Mouse (Mus musculus) c-Kit-positive CD71-negative TER-119-negative erythroid progenitor cells, embryonic 14.5 days (primary cell): ENCODE results near the gene Lilr4b.
"Not testable (repeated sequence)": the region's sequence is repeated elsewhere in the genome, so short reads cannot be mapped to it uniquely, and the experiment has no call there.

Experiments used
- DNase-seq: peaks from one replicate; pipeline ENCODE4 v3.0.0-alpha.2; 2013; ENCODE audit warnings: low read depth

Gene Lilr4b

DNA sequence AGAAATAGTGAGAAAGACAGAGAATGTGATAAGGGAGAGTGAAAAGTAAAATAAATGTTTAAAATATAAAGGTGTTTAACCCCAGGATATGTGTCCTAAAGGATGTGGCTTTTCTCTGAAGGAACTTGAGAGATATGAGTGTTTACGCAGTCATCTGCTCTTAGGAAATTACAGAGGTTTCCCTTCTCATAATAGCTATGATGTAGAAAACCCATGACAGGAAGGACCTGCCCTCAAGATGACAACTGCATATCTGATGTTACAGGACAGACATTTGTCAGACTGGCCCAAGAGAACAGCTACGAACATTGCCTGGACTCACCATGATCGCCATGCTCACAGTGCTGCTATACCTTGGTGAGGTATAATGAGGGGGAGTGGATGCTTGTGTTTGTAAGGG is at the start of gene Lilr4b, which contains the start of gene Gm49339:
Lilr4b (plus strand) TSS at position 236 of the 400 bp plus-strand sequence.
Gm49339 (plus strand) TSS at position 216 of the 400 bp plus-strand sequence.
- DNase-seq, result not testable (repeated sequence)

DNA sequence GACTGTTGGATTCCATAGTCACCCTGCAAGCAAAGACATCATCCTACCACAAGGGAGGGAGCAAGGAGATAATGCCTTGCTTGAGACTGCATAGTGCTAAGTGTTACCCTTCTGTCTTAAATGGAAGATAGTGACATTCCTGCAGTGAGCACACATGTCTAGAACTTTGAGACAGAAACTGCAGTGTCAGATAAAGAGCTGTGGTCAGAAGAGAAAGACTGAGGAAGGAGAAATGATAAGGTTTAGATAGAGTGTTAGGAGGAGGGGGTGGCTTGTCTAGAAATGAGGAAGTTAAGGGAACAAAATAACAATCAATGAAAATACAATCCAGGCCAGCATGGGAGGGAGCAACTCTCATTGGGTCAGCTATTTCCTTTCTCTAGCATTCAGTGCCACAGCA is 47.5 kb upstream of the Lilr4b start:
- DNase-seq, result no peak

DNA sequence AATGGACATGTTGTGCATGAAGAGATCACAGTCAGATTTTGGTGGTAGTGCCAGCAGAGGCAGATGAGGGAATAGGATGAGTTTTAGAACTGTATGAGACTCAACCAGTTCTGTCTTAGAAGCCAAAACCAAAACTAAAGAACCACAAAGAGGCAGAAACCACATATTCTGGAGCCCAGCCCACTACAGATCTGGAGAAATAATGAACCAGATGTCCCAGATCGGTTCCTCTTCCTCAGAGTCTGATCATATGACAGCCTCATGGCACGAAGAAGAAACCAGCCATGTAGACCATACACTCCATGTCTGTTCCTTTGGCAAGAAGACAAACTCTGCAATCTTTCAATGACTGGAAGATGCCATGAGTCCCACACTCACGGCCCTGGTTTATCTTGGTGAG is 44.7 kb upstream of the Lilr4b start:
- DNase-seq, result no peak

DNA sequence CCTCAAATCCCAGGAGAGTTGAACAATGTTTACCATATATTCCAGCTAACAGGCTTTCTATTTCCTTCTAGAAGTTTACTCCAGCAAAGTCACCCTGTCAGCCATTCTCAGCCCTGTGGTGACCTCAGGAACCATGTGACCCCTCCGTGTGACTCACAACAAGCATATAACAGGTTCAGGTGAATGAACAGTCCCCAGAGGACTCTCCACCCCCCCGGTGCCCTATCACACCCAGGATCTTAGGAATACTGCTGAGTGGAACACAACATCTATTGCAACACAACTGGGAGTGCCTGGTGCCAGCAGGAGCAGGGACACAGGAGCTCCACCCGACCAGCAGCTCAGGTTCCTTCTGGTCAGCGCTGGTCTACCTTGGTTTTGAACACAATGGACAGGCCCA is 28.8 kb upstream of the Lilr4b start:
- DNase-seq, result no peak

DNA sequence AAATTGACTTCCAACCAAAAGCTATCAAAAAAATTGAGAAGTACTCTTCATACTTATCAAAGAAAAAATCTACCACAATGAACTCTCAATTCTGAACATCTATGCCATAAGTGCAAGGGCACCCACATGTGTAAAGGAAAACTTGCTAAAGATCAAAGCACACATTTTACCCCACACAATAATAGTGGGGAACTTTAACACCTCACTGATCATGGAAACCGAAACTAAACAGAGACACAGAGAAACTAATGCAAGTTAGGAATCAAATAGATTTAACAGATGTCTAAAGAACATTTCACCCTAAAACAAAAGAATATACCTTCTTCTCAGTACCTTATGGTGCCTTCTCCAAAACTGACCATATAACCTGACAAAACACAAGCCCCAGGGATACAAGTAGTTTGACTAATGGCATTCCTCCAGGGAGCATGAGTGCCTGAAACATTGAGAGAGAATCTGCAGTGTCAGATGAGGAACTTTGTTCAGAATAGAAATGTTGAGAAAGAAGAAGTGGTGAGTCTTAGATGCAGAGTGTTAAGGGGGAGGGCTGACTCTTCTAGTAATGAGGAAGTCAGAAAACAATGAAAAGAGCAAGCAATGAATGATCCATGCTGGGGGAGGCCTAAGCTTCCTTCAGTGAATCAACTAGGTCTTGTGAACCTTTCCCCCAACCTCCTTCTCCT is 26.7 kb upstream of the Lilr4b start:
- no peak for DNase-seq

DNA sequence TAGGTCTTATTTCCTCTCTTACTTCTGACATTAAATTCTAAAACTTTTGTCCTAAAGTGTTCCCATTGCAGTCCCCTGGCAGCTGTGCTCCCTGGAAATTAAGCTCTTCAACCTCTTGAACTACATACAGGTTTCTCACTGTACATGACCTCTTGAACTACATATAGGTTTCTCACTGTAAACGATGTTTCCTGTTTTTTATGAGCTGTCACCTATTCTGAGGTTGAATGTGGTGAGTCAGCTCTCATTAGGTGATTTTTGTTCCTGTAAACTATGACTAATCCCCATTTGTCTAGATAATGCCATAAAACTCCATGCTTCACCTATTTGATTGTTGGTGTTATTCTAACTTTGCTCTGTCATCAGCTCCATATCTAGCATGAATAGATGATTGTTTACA is 26.1 kb upstream of the Lilr4b start:
- no peak for DNase-seq

DNA sequence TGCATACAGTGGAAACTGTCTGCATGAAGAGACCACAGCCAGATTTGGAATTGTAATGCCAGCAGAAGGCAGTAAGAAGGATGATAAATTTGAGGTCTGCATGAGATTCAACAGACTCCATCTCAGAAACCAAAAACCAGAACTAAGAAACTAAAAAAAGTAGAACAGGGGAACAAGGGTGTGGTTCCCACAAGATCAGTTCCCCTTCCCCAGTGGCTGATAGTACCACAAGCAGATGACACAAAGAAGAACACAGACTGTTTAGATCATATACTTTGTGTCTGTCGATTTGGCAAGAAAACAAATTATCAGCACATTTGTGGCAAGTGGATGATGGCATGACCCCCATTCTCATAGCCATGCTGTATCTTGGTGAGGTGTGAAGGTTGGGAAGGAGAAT is 24.7 kb upstream of the Lilr4b start:
- DNase-seq, result no peak

DNA sequence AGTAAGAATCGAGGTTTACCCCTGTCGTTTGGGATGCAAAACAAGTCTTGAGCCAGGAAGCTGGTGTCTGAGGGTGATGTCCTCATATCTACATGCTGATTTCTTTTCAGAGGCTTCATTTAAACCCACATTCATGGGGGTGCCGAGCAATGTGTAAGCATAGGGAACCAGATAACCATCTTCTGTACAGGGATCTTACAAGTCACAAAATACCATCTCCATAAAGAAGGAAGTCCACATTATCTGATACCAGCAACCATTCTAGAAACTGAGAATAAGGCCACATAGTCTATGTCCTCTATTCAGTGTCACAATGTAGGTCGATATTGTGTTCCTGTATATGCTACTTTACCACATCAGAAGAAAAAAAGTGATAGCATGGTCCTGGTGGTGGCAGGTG is 24.1 kb upstream of the Lilr4b start:
- no peak for DNase-seq

DNA sequence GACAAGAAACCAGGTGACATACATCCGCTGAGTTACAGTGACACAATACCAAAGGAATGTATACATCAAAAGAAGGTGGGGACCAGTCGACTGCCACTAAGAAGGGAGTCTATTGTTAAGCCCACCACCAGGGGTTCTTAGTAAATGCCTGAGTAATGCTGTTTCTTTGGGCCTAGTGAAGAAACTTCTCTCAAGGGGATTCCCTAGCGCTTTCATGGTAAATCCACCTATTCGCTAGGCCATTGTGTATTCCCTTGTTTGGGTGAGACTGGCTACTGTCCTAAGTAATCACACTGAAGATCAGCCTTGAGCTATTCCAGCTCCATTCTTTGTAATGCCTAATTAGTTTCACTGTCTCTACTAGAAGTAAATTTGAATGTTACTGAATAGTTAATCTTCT is 16.6 kb upstream of the Lilr4b start:
- DNase-seq, result not testable (repeated sequence)

DNA sequence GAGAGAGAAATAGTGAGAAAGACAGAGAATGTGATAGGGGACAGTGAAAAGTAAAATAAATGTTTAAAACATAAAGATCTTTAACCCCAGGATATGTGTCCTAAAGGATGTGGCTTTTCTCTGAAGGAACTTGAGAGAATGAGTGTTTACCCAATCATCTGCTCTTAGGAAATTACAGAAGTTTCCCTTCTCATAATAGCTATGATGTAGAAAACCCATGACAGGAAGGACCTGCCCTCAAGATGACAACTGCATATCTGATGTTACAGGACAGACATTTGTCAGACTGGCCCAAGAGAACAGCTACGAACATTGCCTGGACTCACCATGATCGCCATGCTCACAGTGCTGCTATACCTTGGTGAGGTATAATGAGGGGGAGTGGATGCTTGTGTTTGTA is 10.3 kb downstream of the Lilr4b start, which contains the start of gene Lilrb4a:
Lilrb4a (plus strand) TSS at position 266 of the 400 bp plus-strand sequence.
- DNase-seq, result not testable (repeated sequence)

DNA sequence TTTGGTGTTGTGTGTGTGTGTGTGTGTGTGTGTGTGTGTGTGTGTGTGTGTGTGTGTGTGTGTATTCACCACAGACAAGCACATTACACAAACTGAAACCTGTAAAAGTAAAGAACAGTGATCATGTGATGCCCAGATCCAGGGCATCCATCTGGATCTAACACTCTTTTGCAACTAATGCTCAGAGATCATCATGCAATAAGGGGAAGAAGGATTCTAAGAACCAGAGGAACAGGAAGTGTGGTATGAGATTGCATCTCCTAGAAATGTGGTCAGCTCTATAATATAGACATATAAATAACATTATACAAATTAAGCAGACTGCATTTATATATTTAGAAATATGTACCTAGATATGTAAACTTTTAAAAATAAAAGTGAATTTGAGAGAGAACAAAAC is 39.6 kb downstream of the Lilr4b start:
- DNase-seq, result no peak

DNA sequence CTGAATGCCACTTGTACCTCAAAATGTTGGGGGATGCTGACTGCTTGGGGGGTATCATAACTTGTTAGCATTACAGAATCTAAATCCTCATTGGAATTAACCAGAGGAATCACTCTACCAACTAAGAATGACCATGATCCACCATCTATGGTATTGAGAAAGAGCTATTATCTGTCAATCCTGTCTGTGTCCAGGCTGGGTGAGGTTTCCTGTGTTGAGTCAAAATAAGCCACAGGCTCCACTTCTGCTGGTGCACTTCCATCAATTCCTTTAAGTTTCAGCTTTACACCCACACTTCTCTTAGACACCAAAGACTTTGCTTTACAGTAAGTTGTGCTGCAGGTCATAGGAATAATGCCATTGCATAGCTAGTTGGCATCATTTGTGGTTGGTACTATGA is 41.0 kb downstream of the Lilr4b start:
- no peak for DNase-seq

DNA sequence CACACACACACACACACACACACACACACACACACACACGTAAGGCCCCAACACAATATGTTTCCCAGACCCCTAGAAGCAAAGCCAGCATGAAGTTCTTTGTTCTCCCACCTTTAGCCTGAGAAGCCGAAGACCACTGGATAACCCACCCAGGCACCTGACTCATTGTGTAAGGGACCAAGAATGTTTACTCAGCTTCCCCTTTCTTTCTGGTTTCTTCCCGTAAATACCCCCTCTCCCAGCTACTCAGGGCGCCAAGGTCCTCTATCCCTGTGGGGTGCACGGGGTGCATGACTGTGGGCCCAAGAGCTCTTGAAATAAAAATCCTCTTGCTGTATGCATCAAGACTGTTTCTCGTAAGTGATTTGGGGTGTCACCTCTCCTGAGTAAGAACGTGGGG is 45.7 kb downstream of the Lilr4b start:
- no peak for DNase-seq

DNA sequence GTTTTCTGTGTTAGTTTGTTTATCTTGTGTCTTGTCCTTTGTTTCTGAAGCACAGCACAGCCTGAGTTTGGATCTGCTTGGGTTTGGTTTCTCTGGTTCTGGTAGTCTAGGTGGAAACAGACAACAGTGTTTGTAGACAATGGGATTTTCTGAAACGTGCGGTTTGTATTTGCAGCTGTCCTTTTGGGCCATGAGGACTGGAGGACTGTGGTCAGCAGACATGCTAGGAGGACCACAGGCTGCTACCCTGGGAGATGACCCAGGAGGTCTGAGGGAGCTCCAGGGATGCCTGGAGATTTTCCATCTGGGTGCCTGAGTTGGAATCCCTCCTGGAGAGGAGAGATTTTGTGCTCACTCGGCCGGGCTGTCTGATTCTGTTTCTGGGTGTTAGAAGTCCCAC is 46.2 kb downstream of the Lilr4b start:
- DNase-seq, result no peak

DNA sequence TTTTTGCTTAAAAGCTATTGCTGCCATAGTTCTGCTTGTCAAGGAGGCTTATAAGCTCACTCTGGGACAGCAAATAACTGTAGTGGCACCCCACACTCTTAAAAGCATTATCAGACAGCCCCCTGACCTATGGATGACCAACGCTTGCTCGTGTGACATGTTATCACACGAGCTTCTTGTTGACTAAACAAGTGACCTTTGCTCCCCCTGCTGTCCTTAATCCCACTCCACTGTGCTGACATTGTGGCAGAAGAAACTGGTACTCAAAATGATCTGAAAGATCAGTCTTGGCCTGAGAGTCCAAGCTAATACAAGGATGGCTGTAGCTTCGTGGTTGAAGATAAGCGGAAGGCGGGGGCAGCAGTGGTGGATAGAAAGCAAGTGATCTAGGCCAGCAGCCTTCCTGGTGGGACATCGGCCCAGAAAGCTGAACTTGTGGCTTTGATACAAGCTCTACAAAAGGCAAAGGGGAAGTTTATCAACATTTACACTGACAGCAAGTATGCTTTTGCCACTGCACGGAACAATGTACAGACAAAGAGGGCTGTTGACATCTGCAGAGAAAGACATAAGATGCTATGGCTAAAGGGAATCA is 48.5 kb downstream of the Lilr4b start:
- DNase-seq, result no peak

DNA sequence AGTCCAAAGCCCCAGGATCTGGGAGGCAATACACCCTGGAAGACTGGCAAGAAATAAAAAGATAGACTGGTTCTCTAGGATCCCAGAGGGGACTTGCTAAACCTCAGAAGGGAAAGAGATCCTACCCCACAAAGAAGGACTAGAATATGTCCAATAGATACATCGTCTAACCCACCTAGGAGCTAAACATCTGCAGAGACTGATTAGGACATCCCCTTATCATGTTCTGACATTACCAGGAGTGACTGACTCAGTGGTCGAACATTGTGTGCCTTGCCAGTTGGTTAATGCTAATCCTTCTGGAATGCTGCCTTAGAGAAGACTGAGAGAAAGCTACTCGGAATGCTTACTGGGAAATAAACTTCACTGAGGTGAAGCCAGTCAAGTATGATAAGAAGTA is 49.1 kb downstream of the Lilr4b start:
- no peak for DNase-seq

DNA sequence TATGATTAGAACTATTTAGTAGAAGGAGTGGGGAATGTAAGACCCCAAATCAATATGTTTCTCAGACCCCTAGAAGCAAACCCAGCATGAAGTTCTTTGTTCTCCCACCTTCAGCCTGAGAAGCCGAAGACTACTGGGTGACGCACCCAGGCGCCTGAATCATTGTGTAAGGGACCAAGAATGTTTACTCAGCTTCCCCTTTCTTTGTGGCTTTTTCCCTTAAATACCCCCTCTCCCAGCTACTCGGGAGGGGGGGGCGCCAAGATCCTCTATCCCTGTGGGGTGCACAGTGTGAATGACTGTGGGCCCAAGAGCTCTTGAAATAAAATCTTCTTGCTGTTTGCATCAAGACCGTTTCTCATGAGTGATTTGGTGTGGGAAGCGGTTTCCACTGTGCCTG is 50.4 kb downstream of the Lilr4b start:
- no peak for DNase-seq
